Mouse (Mus musculus) ZHBTc4 (cell line): Measurements from ENCODE around the gene Krt222.
"Not testable (repeated sequence)": the region's sequence is repeated elsewhere in the genome, so short reads cannot be mapped to it uniquely, and the experiment has no call there.

Experiments used
- DNase-seq: peaks from one replicate; pipeline ENCODE4 v3.0.0-alpha.2; 2011; ENCODE audit warnings: low read depth, low spot score

The Krt222 gene

DNA sequence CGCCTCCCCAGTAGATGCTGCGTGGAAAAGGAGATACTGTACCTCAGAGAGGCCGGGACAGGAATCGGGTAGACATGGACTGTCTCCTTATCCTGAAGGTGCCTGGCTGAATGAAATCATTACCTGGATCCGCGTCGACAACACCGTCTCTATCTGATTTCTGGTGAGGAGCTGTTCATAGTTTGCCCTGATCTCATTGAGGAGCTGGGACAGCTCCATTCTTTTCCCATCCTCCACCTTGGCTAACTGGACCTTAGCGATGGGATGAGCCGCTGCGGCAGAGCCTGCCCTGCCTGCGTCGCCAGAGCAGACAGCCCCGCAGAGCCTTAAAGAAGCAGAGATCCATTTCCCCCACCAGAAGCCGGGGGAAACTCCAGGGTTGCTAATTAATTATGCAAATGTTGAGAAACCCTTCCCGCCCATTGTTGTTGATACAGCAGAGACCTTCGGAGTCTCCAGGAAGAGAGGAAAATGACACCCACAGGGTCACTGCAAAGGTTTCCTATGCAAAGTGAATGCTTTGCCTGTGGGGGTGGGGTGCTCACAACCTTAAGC lies at the start of gene Krt222:
Gene Krt222, minus strand, starts transcription at position 266 of the 555 bp plus-strand sequence.
- peak; percentile 62 for DNase-seq

GRCm38 (mm10) chr11:99292846-99293245 lies 49.0 kb upstream of the Krt222 start:
- peak; percentile 58 for DNase-seq

- no peak for DNase-seq
Measured at GRCm38 (mm10) chr11:99284833-99285312, 41.0 kb upstream of the Krt222 start, which contains the start of gene Krt24. Gene Krt24, minus strand, starts transcription at chr11:99285262.

GRCm38 (mm10) chr11:99284011-99284410 lies 40.1 kb upstream of the Krt222 start:
- DNase-seq, result no peak

- DNase-seq, result no peak
Measured at GRCm38 (mm10) chr11:99283334-99283733, 39.4 kb upstream of the Krt222 start.

- DNase-seq, result no peak
Measured at GRCm38 (mm10) chr11:99281116-99281515, 37.2 kb upstream of the Krt222 start.

DNA sequence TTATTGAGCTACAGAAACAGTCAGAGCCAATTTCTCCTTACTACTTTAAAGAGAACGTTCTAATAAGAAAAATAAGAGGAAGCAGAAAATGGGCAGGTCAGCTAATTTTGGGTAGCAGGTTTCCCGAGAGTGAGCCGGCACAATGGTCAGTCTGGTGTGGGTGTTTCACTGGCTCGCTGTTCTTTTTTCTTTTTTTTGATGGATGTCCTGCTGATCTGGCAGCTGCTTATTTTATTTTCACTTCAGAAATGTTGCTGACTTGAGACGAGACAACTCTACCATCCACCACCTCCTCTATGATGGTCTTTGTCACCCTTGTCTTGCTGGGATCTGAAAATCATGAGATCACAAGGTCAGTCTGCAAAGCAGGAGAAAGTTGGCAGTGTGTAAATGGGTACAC lies 36.1 kb upstream of the Krt222 start:
- DNase-seq, result no peak

GRCm38 (mm10) chr11:99276786-99277185 lies 32.9 kb upstream of the Krt222 start:
- DNase-seq, result no peak

DNA sequence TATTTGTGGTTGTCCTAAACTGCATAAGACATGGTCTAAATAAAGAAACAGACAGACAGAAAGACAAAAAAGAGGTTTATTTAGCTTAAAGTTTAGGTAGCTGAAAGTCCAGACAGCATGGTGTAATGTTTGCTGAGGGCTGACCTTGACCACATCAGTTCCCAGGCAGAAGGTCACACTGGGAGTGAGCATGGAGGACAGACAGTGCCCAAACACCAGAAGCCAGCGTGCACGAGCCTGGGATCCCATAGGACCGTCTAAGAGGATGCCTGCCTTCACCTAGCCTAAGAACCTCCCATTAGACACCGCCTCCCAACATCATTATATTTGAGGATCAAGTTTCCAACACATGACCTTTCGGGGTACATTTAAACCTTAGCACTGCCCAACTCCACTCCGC lies 31.7 kb upstream of the Krt222 start:
- DNase-seq, result no peak

GRCm38 (mm10) chr11:99272721-99273120 lies 28.8 kb upstream of the Krt222 start:
- no peak for DNase-seq

DNA sequence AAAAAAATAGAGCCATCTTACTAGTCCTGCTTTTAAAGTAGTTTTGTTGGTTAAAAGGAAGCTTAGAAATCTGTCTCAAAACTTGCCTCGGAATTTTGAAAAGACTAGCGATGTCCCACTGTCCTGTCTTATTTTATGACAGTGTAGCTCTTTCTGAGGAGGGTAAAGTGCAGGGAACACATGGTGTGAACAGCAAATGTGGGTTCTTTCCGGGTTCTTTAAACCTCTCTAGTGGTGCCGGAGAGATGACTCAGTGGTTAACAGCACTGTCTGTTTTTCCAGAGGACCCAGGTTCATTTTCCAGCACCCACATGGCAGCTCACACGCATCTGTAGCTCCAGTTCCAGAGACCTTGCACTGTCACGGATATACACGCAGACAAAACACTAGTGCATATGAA lies 25.3 kb upstream of the Krt222 start:
- DNase-seq, result no peak

DNA sequence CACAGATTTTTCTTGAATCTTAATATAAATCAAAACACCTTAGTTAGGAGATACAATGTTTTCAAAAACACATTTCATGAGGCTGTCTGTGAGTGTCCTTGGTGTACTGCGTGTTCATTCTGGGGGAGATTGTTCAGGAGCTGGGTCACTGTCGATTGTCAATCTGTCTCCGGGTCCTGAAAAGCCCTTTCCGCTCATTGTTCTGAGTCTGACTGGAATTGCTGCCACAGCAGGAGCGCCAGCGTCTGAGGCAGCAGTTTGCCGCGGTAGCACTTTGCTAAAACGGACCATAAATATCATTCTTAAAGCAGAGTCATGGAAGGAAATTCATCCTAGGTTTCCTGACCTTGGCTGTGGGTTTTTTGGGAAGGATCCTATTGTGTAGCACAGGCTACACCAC lies 21.9 kb upstream of the Krt222 start:
- peak; percentile 27 for DNase-seq

- no peak for DNase-seq
Measured at GRCm38 (mm10) chr11:99265220-99265619, 21.3 kb upstream of the Krt222 start.

- DNase-seq, result peak; percentile 31
Measured at GRCm38 (mm10) chr11:99256213-99256612, 12.3 kb upstream of the Krt222 start.

DNA sequence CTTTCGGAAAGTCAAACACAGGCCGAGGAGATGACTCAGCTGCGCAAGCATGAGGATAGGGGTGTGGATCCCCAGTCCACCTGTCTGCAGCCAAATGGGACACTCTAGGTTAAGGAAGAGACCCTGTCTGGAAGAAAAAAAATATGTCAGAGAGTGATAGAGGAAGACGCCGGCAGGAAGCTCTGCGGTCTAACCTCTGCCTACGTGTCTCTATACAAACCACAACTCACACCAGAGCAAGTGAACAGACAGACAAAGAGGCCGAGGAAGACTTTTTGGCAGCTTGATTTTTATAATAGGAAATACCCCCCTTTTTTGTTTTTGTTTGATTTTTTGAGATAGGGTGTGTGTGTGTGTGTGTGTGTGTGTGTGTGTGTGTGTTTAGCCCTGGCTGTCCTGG lies 11.4 kb upstream of the Krt222 start:
- DNase-seq, result no peak

GRCm38 (mm10) chr11:99253893-99254292 lies 10.0 kb upstream of the Krt222 start:
- no peak for DNase-seq

GRCm38 (mm10) chr11:99252671-99253070 lies 8.8 kb upstream of the Krt222 start:
- no peak for DNase-seq

- no peak for DNase-seq
Measured at GRCm38 (mm10) chr11:99250666-99251065, 6.8 kb upstream of the Krt222 start.

GRCm38 (mm10) chr11:99250241-99250640 lies 6.4 kb upstream of the Krt222 start:
- no peak for DNase-seq

DNA sequence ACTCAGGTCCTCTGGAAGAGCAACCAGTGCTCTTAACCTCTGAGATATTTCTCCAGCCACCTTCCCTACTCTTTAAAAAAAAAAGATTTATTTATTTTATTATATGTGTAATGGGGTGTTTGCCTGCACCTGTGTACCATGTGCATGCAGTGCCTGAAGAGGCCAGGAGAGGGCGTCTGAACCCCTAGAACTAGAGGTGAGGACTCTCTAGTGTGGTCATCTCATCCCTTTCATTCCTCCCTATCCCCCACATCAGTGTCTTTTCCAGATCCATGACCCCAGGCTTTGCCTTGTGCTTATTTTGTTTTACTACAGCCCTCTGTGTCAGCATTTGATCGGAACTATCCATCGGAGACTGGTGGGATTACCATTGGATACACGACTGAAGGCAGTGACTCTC lies 5.2 kb upstream of the Krt222 start:
- DNase-seq, result peak; percentile 42

DNA sequence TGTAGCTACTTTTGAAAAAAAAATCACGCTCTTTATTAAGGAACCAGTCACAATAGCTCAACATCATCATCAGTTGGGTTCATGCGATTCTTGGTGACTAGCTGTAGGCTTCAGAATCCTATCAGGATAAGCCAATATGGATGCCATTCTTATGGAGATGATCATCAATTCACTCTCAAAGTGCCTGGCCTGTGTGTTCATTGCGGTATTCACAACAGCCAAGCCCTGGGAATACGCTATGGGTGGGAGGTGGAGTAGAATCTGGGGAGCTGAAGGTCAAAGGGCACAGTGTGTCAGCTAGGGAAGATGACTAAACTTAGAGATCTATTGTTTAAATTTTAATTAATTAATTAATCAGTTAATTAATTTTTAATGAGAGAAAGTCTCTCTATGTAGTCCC lies 4.0 kb upstream of the Krt222 start:
- DNase-seq, result peak; percentile 65

DNA sequence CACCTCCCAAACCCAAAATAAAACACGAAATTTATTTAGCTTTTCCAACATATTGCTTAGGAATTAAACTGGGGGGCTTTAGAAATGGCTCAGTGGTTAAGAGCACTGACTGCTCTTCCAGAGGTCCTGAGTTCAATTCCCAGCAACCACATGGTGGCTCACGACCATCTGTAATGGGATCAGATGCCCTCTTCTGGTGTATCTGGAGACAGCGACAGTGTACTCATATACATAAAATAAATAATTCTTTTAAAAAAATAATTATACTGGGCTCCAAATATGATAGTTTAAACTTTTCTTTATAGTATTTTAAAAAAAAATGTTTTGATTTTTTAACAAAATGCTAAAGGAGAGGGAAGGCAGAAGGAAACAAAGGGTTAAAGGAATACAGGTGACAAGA lies 634 bp upstream of the Krt222 start:
- DNase-seq, result not testable (repeated sequence)

- no peak for DNase-seq
Measured at GRCm38 (mm10) chr11:99243200-99243819, 575 bp downstream of the Krt222 start.

DNA sequence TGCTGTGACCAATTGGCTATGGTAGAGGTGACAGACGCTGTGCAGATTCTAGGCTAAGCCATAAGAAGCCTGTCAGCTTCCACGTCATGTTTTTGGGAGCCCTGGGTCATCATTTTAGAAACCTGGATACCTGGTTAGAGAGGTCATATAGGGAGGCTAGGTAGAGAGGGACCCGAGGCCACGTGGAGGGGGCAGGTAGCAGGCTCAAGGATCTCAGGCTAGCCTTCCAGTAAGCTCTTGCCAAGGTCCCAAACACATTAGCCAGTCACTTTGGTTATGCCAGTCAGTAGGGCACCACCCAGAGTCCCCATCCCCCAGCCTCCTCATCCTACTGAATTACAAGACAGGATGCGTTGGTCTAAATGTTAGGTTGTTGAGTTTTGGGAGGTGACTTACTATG lies 1.8 kb downstream of the Krt222 start:
- DNase-seq, result no peak
